In the genomic region with DNA sequence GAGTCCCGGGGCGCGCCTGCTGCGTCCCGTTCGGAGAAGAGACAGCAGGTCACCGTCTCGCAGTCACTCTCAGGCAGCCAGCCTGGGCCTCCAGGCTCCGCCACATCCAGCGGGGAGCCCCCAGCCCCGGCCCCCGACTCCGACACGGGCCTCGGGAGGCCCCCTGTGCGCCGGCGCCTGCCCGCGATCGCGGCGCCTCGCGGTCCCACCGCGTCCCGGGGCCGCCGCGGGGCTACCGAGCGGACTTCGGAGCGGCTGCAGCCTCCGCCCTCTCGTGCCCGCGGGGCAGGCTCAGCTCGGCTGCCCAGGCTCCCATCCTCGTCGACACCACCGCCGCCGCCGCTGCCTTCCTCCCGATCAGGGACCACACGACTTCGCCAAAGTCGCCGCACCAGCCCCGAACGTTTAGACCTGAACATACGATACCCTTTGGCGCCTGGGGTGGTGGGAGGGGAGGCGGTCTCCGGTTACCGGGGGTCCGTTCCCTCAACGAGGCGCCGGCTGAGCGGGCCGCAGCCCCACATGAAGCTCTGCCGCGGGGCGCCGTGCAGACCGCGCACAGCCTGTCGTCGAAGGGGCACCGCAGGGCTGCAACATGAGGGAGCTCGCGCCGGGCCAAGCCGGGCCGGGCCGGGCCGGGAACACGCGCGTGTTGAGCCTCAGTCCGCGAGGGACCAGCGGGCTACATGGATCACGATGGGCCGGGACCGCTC, we compare ENCODE assay signal across 8 mouse cellular contexts. TPM values are rescaled to one million over a fixed set of nuclear protein-coding genes. Genes with fewer than 3 reads are reported as not detected.
DNase-seq lines count a peak whose midpoint lies in the region; ATAC-seq and TF ChIP-seq lines count a peak whose summit lies in the region.

No protein-coding gene starts in this region.

- no peak for ATAC-seq in forebrain, embryonic 11.5 days (replicated peaks; ENCODE audit: low FRiP score)
- ATAC-seq in hindbrain, embryonic 14.5 days (ENCODE audit: low FRiP score), result no peak
- no peak for ATAC-seq in liver, postnatal 0 days
- ATAC-seq in erythroid progenitor cell, adult 5-6 weeks (replicated peaks; ENCODE audit: low FRiP score, poor library complexity, severe bottlenecking), result no peak

- peak overlapping the region; percentile 93 for H3K27ac ChIP-seq in forebrain, embryonic 11.5 days (ENCODE audit: low read depth, low read length)
- peak overlapping the region; percentile 59; the same call in 1 of the 2 replicates for H3K27ac ChIP-seq in hindbrain, embryonic 14.5 days
- peak overlapping the region; percentile 96 for H3K27ac ChIP-seq in liver, postnatal 0 days (ENCODE audit: low read depth)

- WGBS in forebrain, embryonic 11.5 days, result under 1% methylated on average over 85 of the region's 89 CpGs
- WGBS in hindbrain, embryonic 14.5 days, result under 1% methylated on average over 89 of the region's 89 CpGs
- under 1% methylated on average over 64 of the region's 89 CpGs for WGBS in liver, postnatal 0 days (ENCODE audit: insufficient replicate concordance)

- peak overlapping the region; percentile 60 for H3K4me3 ChIP-seq in forebrain, embryonic 11.5 days (ENCODE audit: low read depth, low read length)
- peak overlapping the region; percentile 55 for H3K4me3 ChIP-seq in hindbrain, embryonic 14.5 days (replicated peaks; ENCODE audit: low read length)
- H3K4me3 ChIP-seq in liver, postnatal 0 days (ENCODE audit: low read depth, low read length), result peak overlapping the region; percentile 62

- H3K4me2 ChIP-seq in forebrain, embryonic 11.5 days (ENCODE audit: low read depth, low read length, severe bottlenecking), result peak overlapping the region; percentile 94
- H3K4me2 ChIP-seq in hindbrain, embryonic 14.5 days (replicated peaks), result peak overlapping the region; percentile 89
- H3K4me2 ChIP-seq in liver, postnatal 0 days (ENCODE audit: low read depth, low read length), result peak overlapping the region; percentile 98

- H3K9me3 ChIP-seq in forebrain, embryonic 11.5 days (ENCODE audit: control insufficient read depth, low read length), result no peaks in the 10 kb centered on the region
- H3K9me3 ChIP-seq in hindbrain, embryonic 14.5 days (ENCODE audit: control insufficient read depth, low read length), result no peaks in the 10 kb centered on the region
- H3K9me3 ChIP-seq in liver, postnatal 0 days (ENCODE audit: low read length), result no peaks in the 10 kb centered on the region

- H3K4me1 ChIP-seq in forebrain, embryonic 11.5 days (replicated peaks; ENCODE audit: control insufficient read depth, insufficient read depth, low read length), result peaks cover 41% of the 10 kb centered on the region
- H3K4me1 ChIP-seq in hindbrain, embryonic 14.5 days (replicated peaks; ENCODE audit: control insufficient read depth, insufficient read depth, low read length), result peaks cover 52% of the 10 kb centered on the region
- H3K4me1 ChIP-seq in liver, postnatal 0 days (ENCODE audit: insufficient read depth), result peaks cover 58% of the 10 kb centered on the region

- DNase-seq in urinary bladder, postnatal 14 days (ENCODE audit: low spot score), result peak; percentile 33
- DNase-seq in urinary bladder, postnatal 10 days (ENCODE audit: low spot score), result no peak
- peak; percentile 81 for DNase-seq in forebrain, embryonic 11.5 days (ENCODE audit: low spot score)
- no peak for DNase-seq in hindbrain, embryonic 14.5 days (ENCODE audit: low spot score)
- DNase-seq in liver, postnatal 0 days, result peak; percentile 52
- peak; percentile 28 for DNase-seq in splenic B cell, adult 2 months (ENCODE audit: low read depth, low spot score)
- DNase-seq in cerebellum, adult 9-11 months, result no peak

- no peaks in the 10 kb centered on the region for H3K36me3 ChIP-seq in forebrain, embryonic 11.5 days (ENCODE audit: control insufficient read depth, insufficient read depth, low read length)
- no peaks in the 10 kb centered on the region for H3K36me3 ChIP-seq in hindbrain, embryonic 14.5 days (replicated peaks; ENCODE audit: control insufficient read depth, insufficient read depth)
- H3K36me3 ChIP-seq in liver, postnatal 0 days (replicated peaks; ENCODE audit: insufficient read depth, low read length), result no peaks in the 10 kb centered on the region
- no peaks in the 10 kb centered on the region for H3K36me3 ChIP-seq in splenic B cell, adult 2 months (ENCODE audit: control insufficient read depth, insufficient read depth, low read length, poor library complexity, severe bottlenecking)

- TF ChIP-seq CTCF in liver, postnatal 0 days (IDR thresholded peaks at IDR 0.05; ENCODE audit: low read depth), result no peak

- peak overlapping the region; percentile 93 for H3K9ac ChIP-seq in forebrain, embryonic 11.5 days (ENCODE audit: low read length)
- H3K9ac ChIP-seq in hindbrain, embryonic 14.5 days, result peak overlapping the region; percentile 70
- peak overlapping the region; percentile 73 for H3K9ac ChIP-seq in liver, postnatal 0 days (replicated peaks)

- peaks cover 9% of the 10 kb centered on the region for H3K27me3 ChIP-seq in forebrain, embryonic 11.5 days (ENCODE audit: control insufficient read depth, insufficient read depth, low read length)
- peaks cover 49% of the 10 kb centered on the region for H3K27me3 ChIP-seq in hindbrain, embryonic 14.5 days (ENCODE audit: control insufficient read depth, insufficient read depth, low read length)
- H3K27me3 ChIP-seq in liver, postnatal 0 days (ENCODE audit: insufficient read depth, low read length), result peaks cover 49% of the 10 kb centered on the region
- peaks cover 6% of the 10 kb centered on the region; the same call in 1 of the 2 replicates for H3K27me3 ChIP-seq in splenic B cell, adult 2 months (ENCODE audit: control insufficient read depth, insufficient read depth, low read length, poor library complexity, severe bottlenecking)

- no peak for TF ChIP-seq EP300 in liver, postnatal 0 days (IDR thresholded peaks at IDR 0.05; ENCODE audit: low read depth)

RNA-seq across cellular contexts. Expression of a gene that starts 1.1 kb away (rescaled TPM):
- polyA plus RNA-seq in forebrain, embryonic 11.5 days (2014; fragmentation: Nextera tagmentation; extraction: Ambion mirVana), result 6.5 and 7.4 TPM in 2 replicates
- 2.3 and 2.7 TPM in 2 replicates for polyA plus RNA-seq in hindbrain, embryonic 14.5 days (2014; fragmentation: Nextera tagmentation; extraction: Ambion mirVana)
- polyA plus RNA-seq in liver, postnatal 0 days (2015; fragmentation: Nextera tagmentation; extraction: Ambion mirVana), result 1.8 and 2.9 TPM in 2 replicates
- not detected in 2 replicates for total RNA-seq in erythroid progenitor cell, adult 5-6 weeks (2015; ENCODE audit: low replicate concordance)
- total RNA-seq in erythroid progenitor cell, adult 5-6 weeks (2017; ENCODE audit: low replicate concordance), result 0.39 TPM in 1 of 2 replicates, not detected in the other

Comparison
In these comparisons a context has a peak if more than half of its experiments do, and no peak if none do; other contexts are left out.
1. DNase-seq: peak in urinary bladder, postnatal 14 days (single experiment), forebrain, embryonic 11.5 days (single experiment), liver, postnatal 0 days (single experiment) and splenic B cell, adult 2 months (single experiment); none in urinary bladder, postnatal 10 days (single experiment), hindbrain, embryonic 14.5 days (single experiment) and cerebellum, adult 9-11 months (single experiment).
2. Peak in every context shown above with its lines, with median percentiles within 50 percentile points of each other: H3K27ac ChIP-seq, H3K4me2 ChIP-seq, H3K4me3 ChIP-seq and H3K9ac ChIP-seq.